Mouse (Mus musculus) thymus, adult 2 months (tissue): ENCODE measurements around the gene Pimreg.

ENCODE experiments used
- CTCF ChIP-seq: fragments of 200-500 bp; IDR thresholded peaks from 2 replicates; pipeline ENCODE4 v1.5.1; 2012; ENCODE audit warnings: mild to moderate bottlenecking, control low read depth, low read length, moderate library complexity, borderline replicate concordance; ENCODE audit not compliant: control insufficient read depth, poor library complexity, insufficient read depth; ENCODE audit errors: extremely low read depth
- POLR2A ChIP-seq: fragments of 200-500 bp; IDR thresholded peaks from 2 replicates; pipeline ENCODE4 v1.6.1; 2012; ENCODE audit warnings: mild to moderate bottlenecking, low read length, control low read depth, moderate library complexity; ENCODE audit not compliant: control insufficient read depth, poor library complexity, insufficient read depth; ENCODE audit errors: extremely low read depth

DNA sequence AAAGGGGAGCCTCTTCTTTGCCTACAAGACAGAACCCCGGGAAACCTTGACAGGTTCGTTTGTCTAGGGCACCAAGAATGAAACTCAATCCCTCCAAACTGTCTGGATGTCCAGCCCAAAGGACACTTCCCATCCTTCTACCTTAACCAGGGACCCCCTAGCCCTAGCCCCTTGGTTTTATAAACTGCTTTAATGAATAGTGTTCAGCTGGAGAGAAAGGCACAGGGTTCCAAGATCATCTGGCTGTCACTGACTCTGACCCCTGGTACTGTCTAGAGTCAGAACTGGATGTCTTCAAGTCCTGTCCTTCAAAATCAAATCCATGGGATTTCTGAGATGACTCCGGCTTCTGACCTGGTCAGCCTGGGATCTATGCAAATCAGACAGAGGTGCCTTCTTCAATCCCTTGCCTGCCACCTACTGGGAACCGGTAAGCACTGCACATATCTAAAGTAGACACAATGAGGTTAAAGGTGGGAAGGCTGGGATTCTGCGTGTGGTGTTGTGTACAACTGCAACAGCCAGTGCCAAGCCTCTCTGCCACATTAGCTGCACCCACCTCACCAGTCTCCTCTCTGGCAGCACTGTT lies 17.5 kb upstream of the Pimreg start:
- TF ChIP-seq CTCF, result no peak
- no peak for TF ChIP-seq POLR2A
